Mouse (Mus musculus): Measurements from ENCODE around the gene Parvb. TPM values are rescaled to one million over a fixed set of nuclear protein-coding genes. Genes with fewer than 3 reads are reported as not detected.
A peak's percentile ranks its signal among the peaks of the same experiment; 100 is the strongest.

Gene Parvb
- polyA plus RNA-seq, 1 experiment from 2014 or later: 5.3 TPM

DNA sequence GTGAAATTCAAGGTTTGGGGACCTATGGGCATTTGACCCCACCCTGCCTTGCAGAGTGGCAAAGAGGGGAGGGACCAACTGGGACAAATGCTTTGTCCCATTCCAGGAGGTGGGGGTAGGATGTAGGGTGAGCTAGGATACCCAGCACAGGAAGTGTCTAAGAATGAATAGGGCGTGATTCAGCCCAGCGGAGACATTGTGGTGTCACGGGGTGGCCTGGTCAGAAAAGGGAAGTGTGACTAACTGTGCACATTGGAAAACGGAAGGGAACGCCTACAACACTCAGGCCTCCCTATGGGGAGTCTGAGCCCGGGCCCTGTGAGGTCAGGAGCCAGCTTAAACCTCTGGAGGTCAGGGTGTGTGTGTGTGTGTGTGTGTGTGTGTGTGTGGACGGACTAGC lies 3.8 kb downstream of the Parvb start:
- H3K9me3 ChIP-seq (replicated peaks): no peaks in the 10 kb centered on the region
- H3K4me3 ChIP-seq (replicated peaks): no peak overlapping the region
- H3K4me2 ChIP-seq: no peak overlapping the region
- H3K36me3 ChIP-seq (replicated peaks): 0 out of 2 replicates have a peak, but pooled peaks cover 2% of the 10 kb centered on the region
- H3K27me3 ChIP-seq: peaks cover 17% of the 10 kb centered on the region; the same call in 1 of the 2 replicates
- no peak overlapping the region for H3K27ac ChIP-seq (replicated peaks)
- H3K4me1 ChIP-seq (replicated peaks): peaks cover 50% of the 10 kb centered on the region
- 24% methylated on average over 7 of the region's 7 CpGs for WGBS (ENCODE audit: insufficient replicate concordance)
- ATAC-seq (ENCODE audit: insufficient read depth): no peak
- no peak overlapping the region for H3K9ac ChIP-seq

DNA sequence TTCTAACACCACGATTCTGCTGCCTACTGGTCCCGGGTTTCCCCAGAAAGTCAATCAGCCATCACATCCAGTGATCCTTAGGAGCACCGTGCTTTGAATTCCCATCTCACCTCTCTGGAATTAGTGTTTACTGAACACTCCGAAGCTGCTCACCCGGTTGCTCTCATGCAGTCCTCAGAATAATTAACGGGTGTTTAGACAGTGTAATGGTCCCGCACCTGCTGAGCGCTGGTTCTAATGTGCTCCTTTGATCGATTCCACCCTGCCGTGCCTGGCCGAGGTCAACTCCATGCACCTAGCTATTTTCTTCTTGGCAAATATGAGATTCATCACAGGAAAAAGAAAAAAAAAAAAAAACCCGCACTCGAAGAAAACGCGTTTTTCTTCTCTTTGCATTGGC lies 6.7 kb downstream of the Parvb start:
- 66% methylated on average over 15 of the region's 15 CpGs for WGBS (ENCODE audit: insufficient replicate concordance)

DNA sequence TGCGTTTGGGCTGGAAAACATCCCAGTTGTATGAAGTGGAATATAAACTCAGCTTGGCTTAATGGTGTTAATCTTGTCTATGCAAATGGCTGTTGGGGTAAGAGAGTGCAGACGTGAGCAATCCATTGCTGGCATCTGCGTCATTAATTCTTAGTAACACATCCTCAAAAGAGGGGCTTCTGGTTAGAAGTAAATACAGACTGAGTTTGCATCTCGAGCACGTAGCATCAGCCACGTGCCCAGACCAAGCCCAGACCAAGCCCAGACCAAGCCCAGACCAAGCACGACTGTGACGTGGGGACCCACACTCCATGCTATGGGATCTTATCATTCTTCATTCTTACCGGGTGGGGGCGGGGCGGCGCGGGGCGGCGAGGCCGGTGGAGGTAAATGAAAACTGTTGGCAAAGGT lies 7.2 kb downstream of the Parvb start:
- no peaks in the 10 kb centered on the region for H3K9me3 ChIP-seq (replicated peaks)
- peak overlapping the region; percentile 3; the same call in 1 of the 2 replicates for H3K4me2 ChIP-seq
- no peak for ATAC-seq (ENCODE audit: insufficient read depth)
- 0 out of 2 replicates have a peak, but pooled peaks cover 2% of the 10 kb centered on the region for H3K36me3 ChIP-seq (replicated peaks)
- no peak overlapping the region for H3K9ac ChIP-seq
- H3K27me3 ChIP-seq: 0 out of 2 replicates have a peak, but pooled peaks cover 11% of the 10 kb centered on the region
- H3K27ac ChIP-seq (replicated peaks): no peak overlapping the region
- 27% methylated on average over 16 of the region's 16 CpGs for WGBS (ENCODE audit: insufficient replicate concordance)
- no peak overlapping the region for H3K4me3 ChIP-seq (replicated peaks)
- H3K4me1 ChIP-seq (replicated peaks): peaks cover 23% of the 10 kb centered on the region

More for the DNA sequence above, 6.7 kb downstream of the Parvb start:
- Histone ChIP-seq H3K4me3 (replicated peaks) (no peak overlapping the region), H3K27me3 (0 out of 2 replicates have a peak, but pooled peaks cover 11% of the 10 kb centered on the region), H3K4me1 (replicated peaks) (peaks cover 23% of the 10 kb centered on the region), H3K27ac (replicated peaks) (no peak overlapping the region), H3K9ac (no peak overlapping the region), H3K9me3 (replicated peaks) (no peaks in the 10 kb centered on the region), H3K4me2 (no peak overlapping the region), H3K36me3 (replicated peaks) (0 out of 2 replicates have a peak, but pooled peaks cover 2% of the 10 kb centered on the region)
- ATAC-seq (ENCODE audit: insufficient read depth): no peak

DNA sequence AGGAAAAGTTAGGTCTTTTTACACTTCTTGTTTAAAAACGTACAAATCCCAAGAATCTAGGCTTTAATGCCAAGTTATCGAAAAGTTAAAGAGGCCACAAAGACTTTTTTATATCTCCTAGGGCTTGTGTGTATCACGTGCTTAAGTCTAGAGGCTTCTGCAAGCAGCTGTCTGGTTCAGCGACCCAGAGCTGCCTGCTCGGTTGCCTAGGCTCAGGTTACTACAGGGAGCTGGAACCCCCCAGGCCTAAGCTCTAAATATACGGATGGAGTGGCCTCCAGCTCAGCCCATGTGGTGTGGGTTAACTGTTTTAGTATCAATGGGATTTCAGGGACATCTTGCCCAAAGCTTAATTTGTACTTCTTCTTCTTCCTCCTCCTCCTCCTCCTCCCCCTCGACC lies 9.7 kb downstream of the Parvb start:
- ATAC-seq (ENCODE audit: insufficient read depth): no peak
- Histone ChIP-seq H3K4me3 (replicated peaks) (no peak overlapping the region), H3K27me3 (0 out of 2 replicates have a peak, but pooled peaks cover 11% of the 10 kb centered on the region), H3K9me3 (replicated peaks) (no peaks in the 10 kb centered on the region), H3K9ac (no peak overlapping the region), H3K4me2 (no peak overlapping the region), H3K36me3 (replicated peaks) (no peaks in the 10 kb centered on the region), H3K4me1 (replicated peaks) (peaks cover 12% of the 10 kb centered on the region), H3K27ac (replicated peaks) (no peak overlapping the region)
- 60% methylated on average over 7 of the region's 7 CpGs for WGBS (ENCODE audit: insufficient replicate concordance)

DNA sequence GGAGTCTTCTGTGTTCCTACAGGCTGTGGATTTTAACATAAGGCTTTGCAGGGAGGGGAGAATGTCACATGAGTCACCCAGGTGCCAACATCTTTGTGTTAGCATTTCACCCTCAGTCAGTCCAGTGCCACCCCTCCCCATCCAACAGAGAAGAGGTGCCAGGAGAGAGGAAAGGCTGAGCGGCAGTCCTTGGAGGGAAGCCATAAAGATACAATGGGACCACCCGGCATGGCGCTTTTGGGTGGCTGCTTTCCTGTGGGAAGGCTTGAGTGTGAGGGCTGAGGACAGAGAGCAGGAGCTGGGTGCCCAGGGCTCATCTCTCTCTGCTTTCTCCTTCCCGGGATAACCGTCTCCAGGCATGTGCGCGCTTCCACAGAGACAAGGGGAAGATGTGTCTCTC lies 13.3 kb downstream of the Parvb start:
- no peak overlapping the region for H3K9ac ChIP-seq
- WGBS (ENCODE audit: insufficient replicate concordance): 70% methylated on average over 7 of the region's 7 CpGs
- H3K27me3 ChIP-seq: no peaks in the 10 kb centered on the region
- no peaks in the 10 kb centered on the region for H3K9me3 ChIP-seq (replicated peaks)
- H3K4me2 ChIP-seq: no peak overlapping the region
- ATAC-seq (ENCODE audit: insufficient read depth): no peak
- no peaks in the 10 kb centered on the region for H3K4me1 ChIP-seq (replicated peaks)
- H3K27ac ChIP-seq (replicated peaks): no peak overlapping the region
- no peak overlapping the region for H3K4me3 ChIP-seq (replicated peaks)
- H3K36me3 ChIP-seq (replicated peaks): no peaks in the 10 kb centered on the region

DNA sequence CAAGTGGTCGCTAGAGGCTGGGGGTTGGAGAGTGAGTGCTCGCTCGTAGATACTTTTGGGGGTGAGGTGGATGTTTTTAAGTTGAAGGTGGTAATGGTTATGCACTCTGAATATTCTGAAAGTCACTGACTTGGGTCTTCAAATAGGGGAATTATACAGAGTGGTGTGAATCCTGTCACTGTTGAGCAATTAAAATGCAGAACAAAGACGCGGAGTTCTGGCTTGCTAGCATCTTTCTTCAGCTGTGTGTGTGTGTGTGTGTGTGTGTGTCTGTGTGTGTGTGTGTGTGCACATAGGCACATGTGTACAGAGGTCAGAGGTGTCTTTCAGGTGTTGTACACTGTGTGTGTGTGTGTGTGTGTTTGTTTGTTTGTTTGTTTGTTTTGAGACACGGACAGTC lies 14.4 kb downstream of the Parvb start:
- Histone ChIP-seq H3K9me3 (replicated peaks) (no peaks in the 10 kb centered on the region), H3K4me2 (no peak overlapping the region), H3K27me3 (no peaks in the 10 kb centered on the region), H3K4me3 (replicated peaks) (no peak overlapping the region), H3K27ac (replicated peaks) (no peak overlapping the region), H3K4me1 (replicated peaks) (no peaks in the 10 kb centered on the region), H3K9ac (no peak overlapping the region), H3K36me3 (replicated peaks) (no peaks in the 10 kb centered on the region)
- 71% methylated on average over 6 of the region's 6 CpGs for WGBS (ENCODE audit: insufficient replicate concordance)
- ATAC-seq (ENCODE audit: insufficient read depth): no peak

DNA sequence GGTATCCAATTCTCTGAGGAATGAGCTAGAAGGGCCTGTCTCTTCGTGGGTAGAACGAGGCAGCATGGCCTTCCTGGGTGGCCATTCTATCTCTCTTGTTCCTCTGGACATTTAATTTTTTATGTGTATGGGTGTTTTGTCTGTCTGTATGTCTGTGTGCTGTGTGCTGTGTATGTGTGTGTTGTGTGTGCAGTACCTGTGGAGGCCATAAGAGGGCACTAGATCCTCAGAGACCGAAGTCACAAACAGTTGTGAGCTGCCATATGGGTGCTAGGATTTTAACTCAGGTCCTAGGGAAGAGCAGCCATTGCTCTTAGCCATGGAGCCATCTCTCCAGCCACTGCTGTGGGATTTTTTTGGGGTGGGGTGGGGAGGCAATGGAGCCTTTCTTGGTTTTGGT lies 15.5 kb downstream of the Parvb start:
- Histone ChIP-seq H3K4me2 (no peak overlapping the region), H3K27ac (replicated peaks) (no peak overlapping the region), H3K4me3 (replicated peaks) (no peak overlapping the region), H3K36me3 (replicated peaks) (no peaks in the 10 kb centered on the region), H3K27me3 (no peaks in the 10 kb centered on the region), H3K4me1 (replicated peaks) (no peaks in the 10 kb centered on the region), H3K9me3 (replicated peaks) (no peaks in the 10 kb centered on the region), H3K9ac (no peak overlapping the region)
- WGBS (ENCODE audit: insufficient replicate concordance): 80% methylated on average over 3 of the region's 3 CpGs
- no peak for ATAC-seq (ENCODE audit: insufficient read depth)

DNA sequence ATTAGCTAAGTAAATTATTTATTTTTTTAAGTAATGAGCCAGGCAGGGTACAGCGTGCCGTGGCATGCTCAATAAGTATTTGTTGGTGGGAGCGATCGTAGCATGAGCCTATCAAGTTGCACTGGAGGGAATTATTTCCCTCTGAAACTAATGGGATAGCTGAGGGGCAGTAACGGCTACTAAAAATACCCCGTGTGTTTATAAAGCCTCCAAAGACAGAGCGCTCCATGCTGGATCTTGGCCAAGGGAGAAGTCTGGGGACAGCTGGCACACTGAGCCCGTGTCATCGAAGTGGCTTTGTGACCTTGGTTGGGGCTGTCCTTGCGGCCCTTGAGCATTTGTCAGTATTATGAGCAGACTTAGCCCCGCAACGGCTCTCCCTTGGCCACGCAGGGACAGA lies 19.4 kb downstream of the Parvb start:
- H3K4me1 ChIP-seq (replicated peaks): peaks cover 13% of the 10 kb centered on the region
- H3K4me3 ChIP-seq (replicated peaks): no peak overlapping the region
- no peaks in the 10 kb centered on the region for H3K36me3 ChIP-seq (replicated peaks)
- H3K4me2 ChIP-seq: no peak overlapping the region
- no peaks in the 10 kb centered on the region for H3K27me3 ChIP-seq
- H3K9me3 ChIP-seq (replicated peaks): no peaks in the 10 kb centered on the region
- 78% methylated on average over 13 of the region's 13 CpGs for WGBS (ENCODE audit: insufficient replicate concordance)
- ATAC-seq (ENCODE audit: insufficient read depth): no peak
- no peak overlapping the region for H3K27ac ChIP-seq (replicated peaks)
- H3K9ac ChIP-seq: no peak overlapping the region

DNA sequence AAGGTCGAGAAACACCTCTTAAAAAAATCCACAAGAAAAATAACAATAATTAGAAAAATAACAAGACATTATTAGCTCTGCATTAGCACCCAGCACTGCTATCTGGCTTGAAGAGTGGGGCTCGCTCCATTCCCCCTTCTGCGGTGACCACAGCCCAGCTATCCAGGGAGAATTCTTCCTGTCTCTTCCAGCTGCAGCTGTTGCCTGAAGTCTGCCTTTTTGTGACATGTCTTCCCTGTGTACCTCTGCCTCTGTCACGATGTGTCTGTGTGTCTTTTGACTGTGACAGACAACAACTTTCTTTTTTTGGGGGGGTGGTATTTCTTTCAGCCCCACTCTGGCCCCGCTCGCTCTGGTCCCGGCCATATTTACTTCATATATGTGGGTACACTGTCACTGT lies 20.8 kb downstream of the Parvb start:
- Histone ChIP-seq H3K36me3 (replicated peaks) (no peaks in the 10 kb centered on the region), H3K27ac (replicated peaks) (no peak overlapping the region), H3K4me1 (replicated peaks) (peaks cover 24% of the 10 kb centered on the region), H3K9me3 (replicated peaks) (no peaks in the 10 kb centered on the region), H3K27me3 (no peaks in the 10 kb centered on the region), H3K4me3 (replicated peaks) (no peak overlapping the region), H3K4me2 (no peak overlapping the region), H3K9ac (no peak overlapping the region)
- no peak for ATAC-seq (ENCODE audit: insufficient read depth)
- WGBS (ENCODE audit: insufficient replicate concordance): 76% methylated on average over 7 of the region's 7 CpGs

DNA sequence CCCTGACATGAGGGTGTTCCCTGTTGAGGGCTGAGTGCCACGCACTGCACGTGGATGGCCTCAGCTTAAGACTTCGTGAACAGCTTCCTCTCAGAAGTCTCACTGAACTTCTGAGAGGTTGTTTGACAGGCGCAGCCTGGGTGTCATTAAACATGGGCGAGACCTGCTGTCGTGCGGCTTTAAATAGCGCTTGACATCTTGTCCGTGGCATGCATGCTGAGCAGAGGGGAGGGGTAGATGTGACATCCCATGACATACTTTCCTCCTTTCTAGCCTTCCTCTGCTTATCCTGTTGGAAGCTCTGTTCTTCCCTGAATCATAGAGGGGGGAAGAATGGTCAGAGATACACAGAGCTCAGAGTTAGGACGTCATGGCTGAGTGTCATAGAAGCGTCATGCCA lies 21.9 kb downstream of the Parvb start:
- Histone ChIP-seq H3K27ac (replicated peaks) (no peak overlapping the region), H3K36me3 (replicated peaks) (no peaks in the 10 kb centered on the region)
- WGBS (ENCODE audit: insufficient replicate concordance): 53% methylated on average over 11 of the region's 11 CpGs

DNA sequence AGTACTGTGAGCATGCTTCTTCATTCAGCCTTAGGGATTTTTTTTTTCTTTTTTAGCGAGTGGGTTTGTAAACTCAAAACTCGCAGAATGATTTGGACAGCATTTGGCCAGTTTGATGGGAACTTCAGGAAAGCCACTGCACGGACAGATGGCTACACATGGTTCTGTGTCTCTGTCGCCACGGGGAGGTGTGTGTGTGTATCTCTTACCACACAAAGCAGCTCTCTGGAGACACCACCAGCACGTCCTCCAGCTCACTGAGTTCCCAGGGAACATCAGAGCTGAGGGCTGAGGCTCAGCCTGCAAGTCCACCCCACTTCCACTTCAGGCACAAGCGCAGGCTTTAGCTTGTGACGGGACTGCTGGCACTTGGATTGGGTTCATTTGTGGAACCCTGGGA lies 22.5 kb downstream of the Parvb start:
- Histone ChIP-seq H3K4me1 (replicated peaks) (peaks cover 24% of the 10 kb centered on the region), H3K27ac (replicated peaks) (no peak overlapping the region), H3K4me2 (no peak overlapping the region), H3K4me3 (replicated peaks) (no peak overlapping the region), H3K9me3 (replicated peaks) (no peaks in the 10 kb centered on the region), H3K9ac (no peak overlapping the region), H3K27me3 (no peaks in the 10 kb centered on the region), H3K36me3 (replicated peaks) (no peaks in the 10 kb centered on the region)
- no peak for ATAC-seq (ENCODE audit: insufficient read depth)
- 69% methylated on average over 8 of the region's 8 CpGs for WGBS (ENCODE audit: insufficient replicate concordance)

More for the DNA sequence above, 21.9 kb downstream of the Parvb start:
- no peaks in the 10 kb centered on the region for H3K9me3 ChIP-seq (replicated peaks)
- no peaks in the 10 kb centered on the region for H3K27me3 ChIP-seq
- no peak overlapping the region for H3K9ac ChIP-seq
- no peak for ATAC-seq (ENCODE audit: insufficient read depth)
- H3K4me3 ChIP-seq (replicated peaks): no peak overlapping the region
- H3K4me1 ChIP-seq (replicated peaks): peaks cover 24% of the 10 kb centered on the region
- no peak overlapping the region for H3K4me2 ChIP-seq

DNA sequence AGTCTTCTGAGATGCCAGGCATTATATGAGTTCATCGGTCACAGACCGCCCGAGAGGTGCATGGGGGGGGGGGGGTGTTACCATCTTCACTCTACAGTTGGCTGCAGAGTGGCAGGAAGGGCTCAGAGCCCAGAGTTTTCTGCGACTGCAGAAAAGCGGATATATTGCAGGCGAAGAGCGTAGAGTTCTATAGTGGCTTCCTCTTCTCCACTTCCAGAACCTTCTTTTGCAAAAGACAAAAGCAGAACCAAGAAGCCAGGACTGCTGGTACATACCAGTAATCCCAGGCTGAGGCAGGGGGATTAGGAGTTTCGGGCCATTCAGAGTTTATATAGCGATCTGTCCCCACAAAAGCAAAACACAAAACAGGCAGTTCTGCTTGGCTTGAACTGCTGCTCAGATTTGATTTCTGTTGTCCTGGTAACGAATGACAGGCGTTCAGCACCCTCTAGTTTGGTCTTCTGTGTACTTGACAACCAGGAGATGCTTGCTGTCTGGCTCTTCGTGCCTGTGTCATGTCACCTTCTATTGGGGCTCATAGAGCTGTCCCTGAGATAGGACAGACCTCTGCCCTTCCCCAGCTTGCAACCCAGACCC lies 24.5 kb downstream of the Parvb start:
- ATAC-seq (ENCODE audit: insufficient read depth): peak; percentile 22; the same call in 1 of the 2 replicates
- no peak overlapping the region for H3K4me2 ChIP-seq
- no peak overlapping the region for H3K9ac ChIP-seq
- H3K4me3 ChIP-seq (replicated peaks): no peak overlapping the region
- H3K36me3 ChIP-seq (replicated peaks): no peaks in the 10 kb centered on the region
- H3K27me3 ChIP-seq: no peaks in the 10 kb centered on the region
- H3K4me1 ChIP-seq (replicated peaks): peaks cover 32% of the 10 kb centered on the region
- 56% methylated on average over 12 of the region's 12 CpGs for WGBS (ENCODE audit: insufficient replicate concordance)
- H3K9me3 ChIP-seq (replicated peaks): no peaks in the 10 kb centered on the region
- no peak overlapping the region for H3K27ac ChIP-seq (replicated peaks)

All from liver, embryonic 15.5 days (tissue).